18 mouse cellular contexts compared by ENCODE assay signal in the genomic region with DNA sequence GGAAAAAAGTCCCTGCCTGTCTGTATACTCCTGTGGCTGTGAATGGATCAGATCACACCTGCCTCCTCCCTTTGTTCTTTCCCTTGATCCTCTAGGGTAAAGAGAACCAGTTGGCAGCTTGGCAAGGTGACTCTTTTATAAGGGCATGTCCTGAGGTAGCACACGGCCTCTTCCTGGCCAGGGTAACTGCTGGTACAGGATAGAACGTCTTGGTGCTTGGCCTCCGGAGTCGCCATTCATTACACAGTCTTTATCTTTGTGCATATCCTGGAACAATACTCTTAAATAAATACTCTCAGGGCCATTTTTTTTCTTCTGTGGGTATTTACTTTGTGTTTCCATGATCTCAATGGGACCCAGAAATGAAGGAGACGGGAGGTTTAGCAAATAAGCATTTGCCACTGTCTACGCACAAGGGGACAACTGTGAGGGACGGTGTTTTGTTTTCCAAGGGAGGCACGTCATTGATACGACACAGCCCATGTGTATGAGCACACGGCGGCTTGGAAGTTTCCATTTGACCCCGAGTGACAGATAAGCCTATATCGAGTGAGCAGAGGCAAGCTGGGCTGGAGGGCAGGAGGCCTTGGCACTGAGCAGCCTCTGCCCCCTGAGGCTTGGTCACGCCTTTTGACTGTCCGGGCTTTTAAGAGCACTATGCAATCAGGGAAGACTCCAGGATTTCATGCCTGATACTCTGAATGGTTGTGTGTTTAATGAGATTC.
DNase-seq lines count a peak whose midpoint lies in the region; ATAC-seq and TF ChIP-seq lines count a peak whose summit lies in the region.
"Had no signal": no experiment of that assay in that cellular context is flagged by ENCODE, and none has a peak within 500 bp of the region (broad histone marks: within the 10 kb centered on the region; RNA-seq: fewer than 3 reads in every experiment).

No protein-coding gene starts in this region.

- intact Hi-C loops in heart, postnatal 10 days (cut with DNase I), result no loop called here
- intact Hi-C loops in gastrocnemius, postnatal 36 days (cut with DNase I), result no loop called here

- no peaks in the 10 kb centered on the region for H3K4me1 ChIP-seq in heart, embryonic 16.5 days (ENCODE audit: control insufficient read depth, insufficient read depth, low read length)
- H3K4me1 ChIP-seq in midbrain, embryonic 13.5 days (replicated peaks), result peaks cover 12% of the 10 kb centered on the region
- peaks cover 25% of the 10 kb centered on the region for H3K4me1 ChIP-seq in midbrain, embryonic 10.5 days
- H3K4me1 ChIP-seq in intestine, postnatal 0 days (replicated peaks; ENCODE audit: control insufficient read depth, insufficient read depth, low read length), result peaks cover 11% of the 10 kb centered on the region; the same call in 1 of the 2 replicates
- no peaks in the 10 kb centered on the region for H3K4me1 ChIP-seq in stomach, embryonic 16.5 days (ENCODE audit: control insufficient read depth, insufficient read depth, low read length)
- H3K4me1 ChIP-seq: embryonic facial prominence, embryonic 15.5 days had no signal

- no peaks in the 10 kb centered on the region for H3K9me3 ChIP-seq in heart, embryonic 16.5 days (replicated peaks; ENCODE audit: control insufficient read depth, low read length)
- H3K9me3 ChIP-seq in midbrain, embryonic 13.5 days, result no peaks in the 10 kb centered on the region
- H3K9me3 ChIP-seq in midbrain, embryonic 10.5 days (replicated peaks), result no peaks in the 10 kb centered on the region
- no peaks in the 10 kb centered on the region for H3K9me3 ChIP-seq in intestine, postnatal 0 days (ENCODE audit: control insufficient read depth)
- no peaks in the 10 kb centered on the region for H3K9me3 ChIP-seq in stomach, embryonic 16.5 days (replicated peaks; ENCODE audit: control insufficient read depth, low read length)
- H3K9me3 ChIP-seq: embryonic facial prominence, embryonic 15.5 days; heart, embryonic 13.5 days; hindbrain, embryonic 15.5 days; limb, embryonic 13.5 days; neural tube, embryonic 15.5 days had no signal

- no peak for TF ChIP-seq CTCF in intestine, postnatal 0 days (IDR thresholded peaks at IDR 0.05; ENCODE audit: low read depth)

- no peaks in the 10 kb centered on the region for H3K36me3 ChIP-seq in heart, embryonic 16.5 days (ENCODE audit: control insufficient read depth, insufficient read depth)
- no peaks in the 10 kb centered on the region for H3K36me3 ChIP-seq in midbrain, embryonic 13.5 days
- no peaks in the 10 kb centered on the region for H3K36me3 ChIP-seq in midbrain, embryonic 10.5 days
- H3K36me3 ChIP-seq in intestine, postnatal 0 days (ENCODE audit: control insufficient read depth, insufficient read depth), result no peaks in the 10 kb centered on the region
- no peaks in the 10 kb centered on the region for H3K36me3 ChIP-seq in stomach, embryonic 16.5 days (ENCODE audit: control insufficient read depth, insufficient read depth, low read length)
- H3K36me3 ChIP-seq: embryonic facial prominence, embryonic 15.5 days; heart, embryonic 13.5 days; hindbrain, embryonic 15.5 days; limb, embryonic 13.5 days; neural tube, embryonic 15.5 days had no signal

- peak; percentile 47; the same call in 1 of the 2 replicates for ATAC-seq in heart, embryonic 16.5 days (replicated peaks; ENCODE audit: extremely low read depth, insufficient read depth, low FRiP score)
- peak; percentile 58; the same call in 1 of the 2 replicates for ATAC-seq in midbrain, embryonic 13.5 days
- ATAC-seq in intestine, postnatal 0 days, result peak; percentile 44
- peak; percentile 39 for ATAC-seq in stomach, embryonic 16.5 days (ENCODE audit: insufficient read depth, low FRiP score)

- no peak for DNase-seq in heart, postnatal 10 days
- DNase-seq in midbrain, embryonic 10.5 days (ENCODE audit: low spot score), result no peak
- DNase-seq in gastrocnemius, postnatal 36 days, result no peak
- DNase-seq: adrenal gland, postnatal 36 days; cerebellum, adult 9-11 months; embryo, embryonic 11 days; kidney, adult 8-10 months; kidney, postnatal 4 days; thymus, postnatal 14 days had no signal

- H3K4me3 ChIP-seq in heart, embryonic 16.5 days (ENCODE audit: low read length), result no peak overlapping the region
- H3K4me3 ChIP-seq in midbrain, embryonic 13.5 days (replicated peaks), result no peak overlapping the region
- no peak overlapping the region for H3K4me3 ChIP-seq in midbrain, embryonic 10.5 days
- no peak overlapping the region for H3K4me3 ChIP-seq in intestine, postnatal 0 days (ENCODE audit: low read depth, low read length)
- H3K4me3 ChIP-seq in stomach, embryonic 16.5 days (replicated peaks; ENCODE audit: low read length), result no peak overlapping the region
- H3K4me3 ChIP-seq: embryonic facial prominence, embryonic 15.5 days; heart, embryonic 13.5 days; hindbrain, embryonic 15.5 days; limb, embryonic 13.5 days; neural tube, embryonic 15.5 days had no signal

- no peak overlapping the region for H3K4me2 ChIP-seq in heart, embryonic 16.5 days (ENCODE audit: low read depth, low read length)
- H3K4me2 ChIP-seq in midbrain, embryonic 13.5 days (replicated peaks), result no peak overlapping the region
- H3K4me2 ChIP-seq in intestine, postnatal 0 days (replicated peaks; ENCODE audit: low read depth), result no peak overlapping the region
- no peak overlapping the region for H3K4me2 ChIP-seq in stomach, embryonic 16.5 days (ENCODE audit: low read depth, low read length)
- H3K4me2 ChIP-seq: embryonic facial prominence, embryonic 15.5 days; heart, embryonic 13.5 days; hindbrain, embryonic 15.5 days; limb, embryonic 13.5 days; neural tube, embryonic 15.5 days had no signal

- no peak overlapping the region for H3K27ac ChIP-seq in heart, embryonic 16.5 days (ENCODE audit: low read length)
- H3K27ac ChIP-seq in midbrain, embryonic 13.5 days, result no peak overlapping the region
- no peak overlapping the region for H3K27ac ChIP-seq in midbrain, embryonic 10.5 days (replicated peaks)
- H3K27ac ChIP-seq in intestine, postnatal 0 days (ENCODE audit: low read depth, low read length), result peak overlapping the region; percentile 66
- H3K27ac ChIP-seq in stomach, embryonic 16.5 days (ENCODE audit: low read length), result no peak overlapping the region
- H3K27ac ChIP-seq: embryonic facial prominence, embryonic 15.5 days; heart, embryonic 13.5 days; hindbrain, embryonic 15.5 days; limb, embryonic 13.5 days; neural tube, embryonic 15.5 days had no signal

- no peak overlapping the region for H3K9ac ChIP-seq in heart, embryonic 16.5 days (ENCODE audit: low read length)
- no peak overlapping the region for H3K9ac ChIP-seq in midbrain, embryonic 13.5 days (replicated peaks)
- no peak overlapping the region for H3K9ac ChIP-seq in intestine, postnatal 0 days (ENCODE audit: low read depth, low read length)
- no peak overlapping the region for H3K9ac ChIP-seq in stomach, embryonic 16.5 days (ENCODE audit: low read length)
- H3K9ac ChIP-seq: embryonic facial prominence, embryonic 15.5 days; heart, embryonic 13.5 days; hindbrain, embryonic 15.5 days; limb, embryonic 13.5 days; neural tube, embryonic 15.5 days had no signal

- H3K27me3 ChIP-seq in heart, embryonic 16.5 days (ENCODE audit: control insufficient read depth, insufficient read depth, low read length), result no peaks in the 10 kb centered on the region
- H3K27me3 ChIP-seq in midbrain, embryonic 13.5 days, result 0 out of 2 replicates have a peak, but pooled peaks cover 5% of the 10 kb centered on the region
- H3K27me3 ChIP-seq in midbrain, embryonic 10.5 days (ENCODE audit: low read depth, poor library complexity, severe bottlenecking), result peaks cover 8% of the 10 kb centered on the region
- no peaks in the 10 kb centered on the region for H3K27me3 ChIP-seq in intestine, postnatal 0 days (replicated peaks; ENCODE audit: control insufficient read depth, insufficient read depth, low read length)
- H3K27me3 ChIP-seq in stomach, embryonic 16.5 days (ENCODE audit: control insufficient read depth, insufficient read depth, low read length), result no peaks in the 10 kb centered on the region
- H3K27me3 ChIP-seq: embryonic facial prominence, embryonic 15.5 days; hindbrain, embryonic 15.5 days; neural tube, embryonic 15.5 days had no signal

- WGBS in heart, embryonic 16.5 days, result 45% methylated on average over 15 of the region's 15 CpGs
- WGBS in midbrain, embryonic 13.5 days, result 41% methylated on average over 15 of the region's 15 CpGs
- WGBS in midbrain, embryonic 10.5 days, result 61% methylated on average over 15 of the region's 15 CpGs
- WGBS in intestine, postnatal 0 days, result 39% methylated on average over 15 of the region's 15 CpGs
- WGBS in stomach, embryonic 16.5 days, result 50% methylated on average over 15 of the region's 15 CpGs
